Mouse (Mus musculus) cerebellum, adult 9-10 months (tissue): ENCODE measurements at regions not wholly inside any gene's neighbourhood (a gene's known extent, or its start where the extent isn't known, plus 50 kb on each side); places are given as distances from the start of the nearest gene placed in this dataset.
A peak's percentile ranks its signal among the peaks of the same experiment; 100 is the strongest.

Source experiments
- DNase-seq: peaks from one replicate; pipeline ENCODE4 v3.0.0; 2022

DNA sequence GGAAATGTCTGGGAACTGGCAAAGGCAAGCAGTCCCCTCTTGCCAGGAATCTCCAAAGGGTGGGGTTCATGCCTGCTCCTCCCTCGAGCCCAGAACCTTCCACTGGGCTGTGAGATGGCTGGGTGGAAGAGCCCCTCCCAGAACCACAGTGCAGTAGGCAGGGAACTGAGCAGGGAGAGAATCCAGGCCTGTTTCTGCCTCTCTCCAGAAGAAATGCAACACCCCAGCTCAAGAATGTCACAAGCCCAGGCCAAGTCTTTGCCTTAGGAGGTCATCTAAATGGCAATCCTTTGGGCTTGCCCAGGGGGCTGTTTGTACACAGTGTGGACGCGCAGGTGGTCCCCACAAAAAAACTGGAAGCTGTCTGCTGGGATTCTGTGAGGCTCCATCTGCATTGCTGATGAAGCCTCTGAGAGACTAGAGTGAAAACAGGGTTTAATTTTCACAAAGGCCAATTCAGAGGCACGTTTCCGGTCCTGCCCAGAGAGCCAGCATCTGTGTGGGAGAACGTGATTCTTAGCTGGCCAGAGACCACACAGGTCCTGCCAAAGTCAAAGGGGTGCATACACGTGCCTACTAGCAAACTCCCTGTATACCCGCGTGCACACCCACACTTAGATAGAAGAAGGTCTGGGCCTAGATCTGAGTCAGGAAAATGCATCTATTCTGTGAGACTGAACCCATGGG is 129.0 kb downstream of the Hmg20a start:
- no peak for DNase-seq

DNA sequence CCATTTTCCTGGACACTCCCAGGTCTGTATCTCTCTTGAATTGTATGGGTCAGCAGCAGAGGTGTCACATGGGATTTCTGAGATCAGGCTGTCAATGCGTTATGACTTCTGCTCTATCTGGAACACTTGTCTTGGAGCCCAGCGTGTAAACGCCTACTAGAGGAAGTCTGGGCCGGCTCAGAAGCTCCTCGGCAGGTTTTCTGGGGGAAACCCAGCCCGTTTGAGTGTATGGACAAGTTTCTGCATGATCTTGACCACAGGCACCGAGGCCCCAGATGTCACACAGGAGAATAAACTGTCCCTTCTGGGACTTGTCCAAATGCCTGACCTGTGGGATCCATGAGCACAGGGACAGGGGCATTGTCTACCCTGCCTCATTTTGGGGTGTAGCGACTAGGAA is 131.4 kb downstream of the Hmg20a start:
- no peak for DNase-seq

DNA sequence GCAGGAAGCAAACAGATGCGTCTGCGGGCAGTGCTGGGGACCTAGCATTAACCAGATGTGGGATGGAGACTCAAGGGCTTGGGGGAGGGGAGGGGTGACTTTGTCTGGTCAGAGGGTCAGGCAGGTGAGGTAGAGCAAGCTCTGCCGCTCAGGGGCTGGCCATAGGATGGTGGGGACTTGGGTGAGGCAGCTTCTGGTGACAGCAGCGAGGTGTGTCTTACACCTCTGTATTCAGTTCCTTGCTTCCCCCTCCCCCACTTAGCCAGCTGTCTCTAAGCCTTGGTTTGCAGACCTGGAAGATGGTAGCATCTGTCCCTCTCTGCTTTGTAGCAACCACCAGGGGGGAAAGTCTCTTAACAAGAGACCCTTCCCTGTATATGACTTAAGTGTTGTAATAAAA is 131.8 kb downstream of the Hmg20a start:
- no peak for DNase-seq

DNA sequence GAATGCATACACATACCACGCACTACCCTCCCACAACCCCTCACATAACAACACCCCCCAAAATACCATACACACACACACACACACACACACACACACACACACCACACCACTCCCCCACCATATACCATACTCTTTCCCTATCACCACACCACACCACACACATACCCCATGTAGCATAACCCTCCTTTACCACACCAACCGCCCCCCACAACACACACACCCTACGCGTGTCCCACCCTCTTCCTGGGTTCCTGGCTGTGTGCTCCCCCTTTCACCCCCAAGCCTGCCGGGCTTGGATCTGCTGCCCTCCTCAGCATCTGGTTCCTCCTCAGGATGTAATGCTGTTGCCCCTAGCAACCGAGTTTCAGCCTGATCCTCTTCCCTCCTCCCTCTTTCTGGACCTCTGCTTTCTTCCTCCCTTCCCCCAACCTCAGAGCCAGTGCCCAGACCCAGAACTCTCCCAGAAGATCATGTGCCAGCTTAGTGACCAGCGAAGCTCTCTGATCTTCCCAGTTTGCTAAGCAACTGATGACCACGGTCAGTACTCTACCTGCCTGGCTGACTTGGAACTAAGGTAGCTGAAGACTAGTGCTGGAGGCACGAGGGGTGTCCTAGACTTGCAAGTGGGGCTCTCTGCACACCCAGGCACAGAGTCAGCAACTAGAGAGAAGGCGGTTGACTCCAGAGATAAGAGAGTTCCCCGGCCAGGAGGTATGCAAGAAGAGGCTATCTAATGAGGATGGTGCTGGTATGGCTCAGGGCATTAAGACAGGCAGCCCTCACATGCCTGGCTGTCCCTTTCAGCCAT is 133.2 kb downstream of the Hmg20a start:
- no peak for DNase-seq

DNA sequence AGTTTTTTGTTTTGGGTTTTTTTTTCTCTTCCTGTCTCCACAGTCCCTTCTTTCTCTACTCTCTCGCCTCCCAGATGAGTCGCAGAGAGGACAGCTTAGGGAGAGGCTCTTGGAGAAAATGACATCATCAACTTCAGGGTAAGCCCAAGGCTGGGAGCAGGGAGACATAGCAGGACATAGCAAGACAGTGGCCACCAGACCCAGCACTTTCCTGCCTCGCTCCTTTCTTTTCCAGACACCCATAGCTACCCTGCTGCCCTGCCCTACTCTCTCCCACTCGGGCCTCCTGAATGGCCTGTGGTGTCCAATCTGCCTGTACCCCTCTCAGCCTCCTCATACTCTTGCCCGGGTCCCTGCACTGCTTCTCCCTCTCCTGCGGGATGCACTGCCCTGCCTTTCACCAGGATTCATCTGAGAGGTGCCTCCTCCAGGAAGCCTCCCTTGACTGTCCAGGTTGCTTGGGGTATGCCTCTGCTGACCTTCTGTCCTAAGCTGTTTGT is 133.8 kb downstream of the Hmg20a start:
- no peak for DNase-seq

DNA sequence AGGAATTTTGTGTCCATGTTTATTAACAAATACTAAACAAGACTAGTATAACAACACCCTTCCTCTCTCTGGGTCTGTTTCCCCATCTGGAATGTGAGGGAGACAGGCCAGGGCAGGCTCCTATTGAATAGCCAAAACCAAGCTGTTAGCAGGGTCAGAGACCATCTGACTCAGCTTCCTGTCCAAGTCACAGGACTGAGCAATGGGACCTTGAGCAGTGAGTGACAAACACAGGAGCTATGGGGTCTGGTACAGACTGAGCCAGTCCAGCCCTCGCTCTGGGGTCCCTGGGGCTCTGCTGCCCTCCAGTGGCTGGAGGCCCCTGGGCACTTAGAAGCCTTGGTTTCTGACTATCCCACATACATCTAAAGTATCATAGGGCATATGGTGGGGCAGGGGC is 134.4 kb downstream of the Hmg20a start:
- peak; percentile 83 for DNase-seq

DNA sequence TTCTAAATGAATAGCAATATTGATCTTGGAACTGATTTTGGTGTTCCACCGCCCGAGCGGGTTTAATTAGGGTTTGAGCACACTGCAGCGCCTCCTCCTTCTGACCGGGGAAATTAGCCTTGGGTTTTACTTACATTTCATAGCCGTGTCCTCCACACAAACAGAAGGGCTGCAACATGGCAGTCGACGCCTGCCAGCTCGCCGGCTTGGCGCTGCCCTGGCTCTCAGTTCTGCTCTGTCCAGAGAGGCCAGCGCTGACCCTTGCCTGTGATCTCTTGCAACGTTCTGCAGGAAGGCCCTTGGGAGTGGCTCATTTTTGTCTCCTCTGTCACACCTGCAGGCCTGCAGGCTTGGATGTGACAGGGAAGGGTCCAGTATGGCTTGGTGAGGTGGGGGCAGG is 135.2 kb downstream of the Hmg20a start:
- peak; percentile 62 for DNase-seq

DNA sequence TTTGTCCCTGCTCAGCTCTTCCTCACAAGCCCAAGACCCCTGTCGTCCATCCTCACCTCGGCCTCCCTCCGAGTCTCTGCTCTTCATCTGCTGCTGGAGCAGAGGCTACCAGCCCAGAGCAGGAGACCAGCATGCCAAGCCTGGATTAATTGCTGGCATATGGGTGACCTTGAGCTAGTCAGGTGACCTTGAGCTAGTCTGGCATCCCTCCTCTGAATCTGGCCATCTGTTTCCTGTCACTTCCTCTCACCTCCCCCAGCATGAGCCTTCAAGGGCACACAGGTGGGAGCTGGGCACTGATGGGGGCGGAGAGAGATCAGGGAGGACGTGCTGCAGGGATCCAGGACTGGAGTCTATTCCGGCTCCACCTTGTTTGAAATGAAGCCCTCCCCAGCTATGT is 135.7 kb downstream of the Hmg20a start:
- DNase-seq, result peak; percentile 66

DNA sequence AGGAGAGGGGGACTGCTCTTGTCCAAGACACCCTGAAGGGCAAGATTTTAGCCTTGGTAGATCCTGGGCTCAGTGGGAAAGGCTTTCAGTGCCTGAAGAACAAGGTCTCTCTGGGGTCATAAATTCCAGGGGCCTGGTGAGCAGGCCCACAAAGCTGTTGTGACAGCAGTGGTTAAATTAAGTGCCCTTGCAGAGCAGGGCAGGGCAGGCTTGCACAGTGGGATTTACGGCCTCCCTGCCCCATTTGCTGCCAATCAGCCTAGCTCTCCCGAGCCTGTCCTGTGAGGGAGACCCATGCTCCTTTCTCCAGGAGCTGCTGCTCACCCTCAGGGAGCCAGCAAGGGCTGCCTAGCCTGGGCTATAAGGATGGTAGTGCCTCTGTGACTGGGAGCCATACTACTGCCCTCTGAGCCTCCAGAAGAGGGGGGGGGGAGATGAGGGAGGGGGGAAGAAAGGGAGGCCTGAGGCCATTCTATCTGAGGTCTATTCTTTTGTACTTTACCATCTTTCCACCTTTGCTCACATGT is 141.3 kb downstream of the Hmg20a start:
- DNase-seq, result no peak

DNA sequence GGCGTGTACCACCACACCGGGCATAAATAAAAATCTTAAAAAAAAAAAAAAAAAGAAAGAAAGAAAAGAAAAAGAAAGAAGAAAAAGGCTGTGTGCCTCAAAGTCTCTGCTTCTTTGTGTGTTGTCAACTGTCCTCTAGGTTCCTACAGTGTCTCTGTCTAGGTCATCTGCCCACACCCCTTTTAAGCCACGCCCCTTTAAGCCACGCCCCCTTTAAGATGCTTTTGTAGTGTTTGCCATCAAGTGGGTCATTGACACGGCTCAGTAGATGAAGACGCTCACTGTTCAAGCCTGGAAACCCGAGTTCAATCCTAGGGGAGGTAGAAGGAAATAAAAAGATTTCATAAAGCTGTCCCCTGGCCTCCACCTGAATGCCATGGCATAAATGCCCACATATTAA is 144.0 kb downstream of the Hmg20a start:
- DNase-seq, result no peak

DNA sequence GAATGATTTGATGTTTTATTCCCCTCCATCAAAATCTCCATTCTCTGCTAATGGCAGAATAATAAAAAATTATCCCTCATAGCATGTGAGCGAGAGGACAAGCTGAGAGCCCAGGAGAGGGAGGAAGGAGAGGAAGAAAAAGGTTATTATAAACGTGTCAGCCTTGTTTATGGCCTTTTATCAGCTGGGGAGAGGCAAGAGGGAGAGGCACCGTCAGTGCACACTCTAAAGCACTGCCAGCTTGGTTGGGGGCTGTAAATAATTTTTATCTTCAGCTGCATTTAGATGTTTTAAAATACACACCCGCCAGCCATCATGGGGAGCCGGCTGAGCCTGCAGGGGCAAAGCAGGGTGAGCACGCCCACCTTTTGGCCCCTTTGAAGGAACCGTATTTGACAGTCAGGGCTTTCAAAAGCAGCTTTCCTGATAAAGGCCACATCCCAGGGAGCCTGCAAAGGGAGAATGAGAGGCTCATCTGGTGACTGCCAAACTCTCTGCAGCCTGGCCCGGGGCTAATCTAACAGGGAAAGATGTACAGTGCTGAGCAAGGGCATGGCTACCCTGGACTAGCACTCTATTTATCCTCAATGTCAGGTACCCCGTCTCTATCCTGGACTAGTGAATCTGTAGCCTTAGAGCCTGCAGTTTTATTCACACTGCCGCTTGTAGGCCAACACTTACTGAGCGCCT is 145.8 kb downstream of the Hmg20a start:
- no peak for DNase-seq
